Comparison of ENCODE assay signal across 28 mouse cellular contexts in the genomic region with DNA sequence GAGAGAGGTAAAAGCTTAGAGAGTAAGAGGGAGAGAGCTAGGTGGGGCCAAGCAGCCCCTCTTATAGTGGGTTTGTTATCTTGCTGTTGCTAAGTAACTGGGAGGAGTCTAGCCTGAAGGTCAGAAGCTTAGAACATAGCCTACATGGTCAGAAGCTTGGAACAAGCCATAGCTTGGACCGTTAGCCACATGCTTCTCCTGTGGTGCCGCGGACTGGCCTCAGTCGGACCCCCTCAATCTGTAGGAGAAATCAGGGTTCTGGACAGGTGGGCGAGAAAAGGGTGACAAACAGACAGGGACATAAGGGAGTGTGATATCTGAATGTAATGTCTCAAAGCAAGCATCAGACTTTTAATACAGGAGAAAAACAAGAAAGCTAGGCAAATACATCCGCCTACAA. TPM values are rescaled to one million over a fixed set of nuclear protein-coding genes. Genes with fewer than 3 reads are reported as not detected.
A peak's percentile ranks its signal among the peaks of the same experiment; 100 is the strongest.
DNase-seq lines count a peak whose midpoint lies in the region; ATAC-seq and TF ChIP-seq lines count a peak whose summit lies in the region.
"Had no signal": no experiment of that assay in that cellular context is flagged by ENCODE, and none has a peak within 500 bp of the region (broad histone marks: within the 10 kb centered on the region; RNA-seq: fewer than 3 reads in every experiment).

No protein-coding gene starts in this region.

- TF ChIP-seq POLR2A in testis, adult 2 months (IDR thresholded peaks at IDR 0.05; ENCODE audit: control insufficient read depth, low read depth, low read length) = no peak

- DNase-seq in heart, adult 11 months = peak; percentile 63
- DNase-seq in heart, adult 8-10 months (ENCODE audit: low spot score) = no peak
- peak; percentile 32 for DNase-seq in intestine, embryonic 14.5 days (ENCODE audit: low spot score)
- DNase-seq in testis, postnatal 10 days (ENCODE audit: low spot score) = no peak
- DNase-seq: adrenal gland, adult 2 months; adrenal gland, postnatal 10 days; adrenal gland, postnatal 25 days; B cell, adult 2 months; cerebellum, adult 11 months; cerebellum, adult 18-20 months; cerebellum, adult 8-10 months; cerebellum, adult 9-11 months; cerebellum, postnatal 14 days; cerebellum, postnatal 36 days; embryo, embryonic 11 days had no signal

- H3K4me2 ChIP-seq in intestine, embryonic 14.5 days (ENCODE audit: low read length) = no peak overlapping the region
- no peak overlapping the region for H3K4me2 ChIP-seq in intestine, embryonic 15.5 days (replicated peaks)
- H3K4me2 ChIP-seq: embryonic facial prominence, embryonic 13.5 days; embryonic facial prominence, embryonic 15.5 days; forebrain, embryonic 12.5 days had no signal

- no peaks in the 10 kb centered on the region for H3K27me3 ChIP-seq in intestine, embryonic 14.5 days (replicated peaks; ENCODE audit: control insufficient read depth, insufficient read depth, low read length)
- H3K27me3 ChIP-seq in intestine, embryonic 15.5 days (replicated peaks) = no peaks in the 10 kb centered on the region
- no peaks in the 10 kb centered on the region for H3K27me3 ChIP-seq in testis, adult 2 months (ENCODE audit: control insufficient read depth, insufficient read depth, low read length)
- H3K27me3 ChIP-seq: CH12.LX; embryonic facial prominence, embryonic 13.5 days; embryonic facial prominence, embryonic 15.5 days; forebrain, embryonic 12.5 days; Patski had no signal

- no peaks in the 10 kb centered on the region for H3K4me1 ChIP-seq in intestine, embryonic 14.5 days (replicated peaks; ENCODE audit: control insufficient read depth, insufficient read depth, low read length)
- no peaks in the 10 kb centered on the region for H3K4me1 ChIP-seq in intestine, embryonic 15.5 days (replicated peaks)
- H3K4me1 ChIP-seq in testis, adult 2 months (ENCODE audit: control insufficient read depth, insufficient read depth, low read length) = peaks cover 3% of the 10 kb centered on the region
- H3K4me1 ChIP-seq: embryonic facial prominence, embryonic 13.5 days; forebrain, embryonic 12.5 days had no signal

- no peak overlapping the region for H3K27ac ChIP-seq in intestine, embryonic 14.5 days (ENCODE audit: low read depth)
- no peak overlapping the region for H3K27ac ChIP-seq in intestine, embryonic 15.5 days
- H3K27ac ChIP-seq in testis, adult 2 months (ENCODE audit: control insufficient read depth, insufficient read depth, low read depth, low read length) = no peak overlapping the region
- H3K27ac ChIP-seq: embryonic facial prominence, embryonic 13.5 days; embryonic facial prominence, embryonic 15.5 days; forebrain, embryonic 10.5 days; forebrain, embryonic 12.5 days had no signal

- H3K9me3 ChIP-seq in intestine, embryonic 14.5 days (ENCODE audit: control insufficient read depth, low read length) = no peaks in the 10 kb centered on the region
- H3K9me3 ChIP-seq in intestine, embryonic 15.5 days = no peaks in the 10 kb centered on the region
- H3K9me3 ChIP-seq: embryonic facial prominence, embryonic 13.5 days; embryonic facial prominence, embryonic 15.5 days; forebrain, embryonic 10.5 days; forebrain, embryonic 12.5 days; G1E had no signal

- WGBS in intestine, embryonic 14.5 days = 94% methylated on average over 6 of the region's 6 CpGs
- WGBS in intestine, embryonic 15.5 days = 91% methylated on average over 6 of the region's 6 CpGs

- no peak overlapping the region for H3K4me3 ChIP-seq in intestine, embryonic 14.5 days (ENCODE audit: low read depth, low read length)
- no peak overlapping the region for H3K4me3 ChIP-seq in intestine, embryonic 15.5 days (replicated peaks)
- peak overlapping the region; percentile 12; the same call in 1 of the 2 replicates for H3K4me3 ChIP-seq in testis, adult 2 months (ENCODE audit: control insufficient read depth, low read depth, low read length)
- H3K4me3 ChIP-seq: embryonic facial prominence, embryonic 13.5 days; embryonic facial prominence, embryonic 15.5 days; erythroblast, embryonic 14.5 days; forebrain, embryonic 10.5 days; forebrain, embryonic 12.5 days had no signal

- ATAC-seq in intestine, embryonic 14.5 days (replicated peaks; ENCODE audit: low FRiP score, low TSS enrichment, low read depth) = no peak
- no peak for ATAC-seq in intestine, embryonic 15.5 days
- ATAC-seq: CD4-positive, CD25-positive, alpha-beta regulatory T cell, adult 4 months; forebrain, embryonic 14.5 days; forebrain, embryonic 16.5 days; Patski had no signal

- H3K9ac ChIP-seq in intestine, embryonic 14.5 days (ENCODE audit: low read length) = no peak overlapping the region
- H3K9ac ChIP-seq in intestine, embryonic 15.5 days = no peak overlapping the region
- H3K9ac ChIP-seq: embryonic facial prominence, embryonic 13.5 days; embryonic facial prominence, embryonic 15.5 days; forebrain, embryonic 12.5 days had no signal

- no peaks in the 10 kb centered on the region for H3K36me3 ChIP-seq in intestine, embryonic 14.5 days (ENCODE audit: control insufficient read depth, insufficient read depth, low read length)
- H3K36me3 ChIP-seq in intestine, embryonic 15.5 days = no peaks in the 10 kb centered on the region
- H3K36me3 ChIP-seq in testis, adult 2 months (ENCODE audit: control insufficient read depth, insufficient read depth, low read length) = no peaks in the 10 kb centered on the region
- H3K36me3 ChIP-seq: embryonic facial prominence, embryonic 13.5 days; embryonic facial prominence, embryonic 15.5 days; forebrain, embryonic 10.5 days; forebrain, embryonic 12.5 days; G1E had no signal

- no peak for TF ChIP-seq CTCF in testis, adult 2 months (IDR thresholded peaks at IDR 0.05; ENCODE audit: control insufficient read depth, insufficient read depth, insufficient replicate concordance, low read depth, low read length)

RNA-seq across cellular contexts. Expression of a gene that starts 10.8 kb away (rescaled TPM):
- 10 to 100 TPM; 27.2 to 33.8 (median 30.0) TPM for total RNA-seq in heart, adult 8-10 months (2022)
- polyA plus RNA-seq in intestine, embryonic 14.5 days (2014; fragmentation: Nextera tagmentation; extraction: Ambion mirVana) = 20.6 and 25.8 TPM in 2 replicates
- 28.4 and 32.4 TPM in 2 replicates for polyA plus RNA-seq in intestine, embryonic 15.5 days (2015; fragmentation: Nextera tagmentation; extraction: Ambion mirVana)
- 3.3 and 4.1 TPM in 2 replicates for polyA plus RNA-seq in testis, adult 2 months (2012; rRNA removed)

RNA-seq across cellular contexts. Expression of a gene that starts 35.3 kb away (rescaled TPM):
- 10 to 100 TPM; 55.4 to 63.1 (median 59.8) TPM for total RNA-seq in heart, adult 8-10 months (2022)
- polyA plus RNA-seq in intestine, embryonic 14.5 days (2014; fragmentation: Nextera tagmentation; extraction: Ambion mirVana) = 14.0 and 14.8 TPM in 2 replicates
- polyA plus RNA-seq in intestine, embryonic 15.5 days (2015; fragmentation: Nextera tagmentation; extraction: Ambion mirVana) = 18.7 and 19.8 TPM in 2 replicates
- polyA plus RNA-seq in testis, adult 2 months (2012; rRNA removed) = 46.0 and 46.1 TPM in 2 replicates

Comparison
In these comparisons a context has a peak if more than half of its experiments do, and no peak if none do; other contexts are left out.
1. DNase-seq: peak in heart, adult 11 months (single experiment) and intestine, embryonic 14.5 days (single experiment); none in heart, adult 8-10 months (single experiment) and testis, postnatal 10 days (single experiment).